Mouse (Mus musculus) liver, adult 2 months (tissue): Measurements from ENCODE around the gene Slc25a25.
A peak's percentile ranks its signal among the peaks of the same experiment; 100 is the strongest.

Experiments
- CTCF ChIP-seq: fragments of 200-500 bp; IDR thresholded peaks from 2 replicates; pipeline ENCODE4 v1.5.1; 2011; ENCODE audit warnings: low read depth, low read length, control low read depth
- POLR2A ChIP-seq: fragments of 200-500 bp; IDR thresholded peaks from 2 replicates; pipeline ENCODE4 v1.6.1; 2011; ENCODE audit warnings: low read length, control low read depth; ENCODE audit not compliant: insufficient read depth; ENCODE audit errors: extremely low read depth

- TF ChIP-seq POLR2A (peak; percentile 65; the same call in 1 of the 2 replicates), CTCF (no peak)
These were observed 55.7 kb downstream of the Slc25a25 start, which contains the start of gene Ptges2 for GRCm38 (mm10) chr2:32395484-32395945.
